Mouse (Mus musculus) kidney, embryonic 14.5 days (tissue): Measurements from ENCODE around the gene Ank3. TPM values are rescaled to one million over a fixed set of nuclear protein-coding genes. Genes with fewer than 3 reads are reported as not detected.

Source experiments
- ATAC-seq: fragments of 200-750 bp; cut with Nextera tagmentation; 2 replicates; pipeline ENCODE4 v1.8.0; 2017; ENCODE audit warnings: moderate number of reproducible peaks, mild to moderate bottlenecking, moderate TSS enrichment, moderate library complexity; ENCODE audit not compliant: low FRiP score, low TSS enrichment
- H3K27ac ChIP-seq: fragments of 300-500 bp; sonication (generic); 2 replicates; pipeline ENCODE4 v1.5.1; 2014; ENCODE audit warnings: low read depth, mild to moderate bottlenecking, low read length, moderate library complexity, mixed read lengths
- H3K27me3 ChIP-seq: fragments of 300-500 bp; sonication (generic); 2 replicates; pipeline ENCODE4 v1.6.1; 2014; ENCODE audit warnings: mild to moderate bottlenecking, low read length; ENCODE audit not compliant: control insufficient read depth, insufficient read depth
- H3K36me3 ChIP-seq: fragments of 300-500 bp; sonication (generic); 2 replicates; pipeline ENCODE4 v1.6.1; 2014; ENCODE audit warnings: low read length, mixed read lengths; ENCODE audit not compliant: control insufficient read depth, insufficient read depth
- H3K4me1 ChIP-seq: fragments of 300-500 bp; sonication (generic); 2 replicates; pipeline ENCODE4 v1.6.1; 2014; ENCODE audit warnings: low read length, mixed read lengths; ENCODE audit not compliant: control insufficient read depth, insufficient read depth
- H3K4me2 ChIP-seq: fragments of 300-500 bp; sonication (generic); replicated peaks from 2 replicates; pipeline ENCODE4 v1.6.1; 2014; ENCODE audit warnings: low read depth, mild to moderate bottlenecking, low read length
- H3K4me3 ChIP-seq: fragments of 300-500 bp; sonication (generic); 2 replicates; pipeline ENCODE4 v1.5.1; 2014; ENCODE audit warnings: mild to moderate bottlenecking, low read length
- H3K9ac ChIP-seq: fragments of 300-500 bp; sonication (generic); 2 replicates; pipeline ENCODE4 v1.6.1; 2014; ENCODE audit warnings: low read depth, mild to moderate bottlenecking, low read length, moderate library complexity
- H3K9me3 ChIP-seq: fragments of 300-500 bp; sonication (generic); 2 replicates; pipeline ENCODE4 v1.6.1; 2016; ENCODE audit warnings: low read length; ENCODE audit not compliant: control insufficient read depth
- WGBS: fragments of 180-500 bp; shearing (Covaris S2); extraction: QIAGEN DNeasy Blood & Tissue Kit; methylation state at CpG from one replicate; pipeline ENCODE4 v1.1.7; 2014; 5-methylcytosine and 5-hydroxymethylcytosine counted together
- polyA plus RNA-seq: library from polyadenylated mRNA; unstranded; fragments of >200 nt; fragmentation: Nextera tagmentation; extraction: Ambion mirVana; gene quantifications from 2 replicates; pipeline ENCODE4 v1.2.1, GENCODE M21; 2014

The Ank3 gene
- polyA plus RNA-seq, 1 experiment from 2014 or later: 48.9 TPM

GRCm38 (mm10) chr10:69645929-69646328 is 247.4 kb downstream of the Ank3 start:
- Histone ChIP-seq H3K4me1 (peaks cover 11% of the 10 kb centered on the region), H3K27me3 (no peaks in the 10 kb centered on the region), H3K4me2 (no peak overlapping the region), H3K36me3 (no peaks in the 10 kb centered on the region), H3K9me3 (no peaks in the 10 kb centered on the region), H3K27ac (no peak overlapping the region), H3K4me3 (no peak overlapping the region), H3K9ac (no peak overlapping the region)
- 81% methylated on average over 9 of the region's 9 CpGs for WGBS
- ATAC-seq: no peak

DNA sequence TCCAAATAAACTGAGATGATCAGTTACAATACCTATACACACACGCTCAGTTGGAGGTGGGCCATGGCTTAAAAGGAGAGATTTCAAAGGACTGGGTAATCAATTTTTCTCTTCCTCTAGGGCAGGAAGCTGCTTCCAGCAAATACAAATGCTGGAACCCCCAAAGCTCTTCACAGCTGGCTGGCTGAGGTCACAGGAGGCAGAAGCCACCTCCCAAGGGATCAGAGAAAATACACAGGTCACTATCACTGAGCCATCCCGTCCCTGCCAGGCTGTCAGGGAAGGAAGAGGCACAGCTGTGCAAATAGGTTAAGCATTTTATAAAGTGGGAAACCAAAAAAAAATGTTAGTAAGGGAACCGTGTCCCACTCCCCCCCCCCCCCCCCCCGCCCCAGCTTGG is 251.5 kb downstream of the Ank3 start:
- no peaks in the 10 kb centered on the region for H3K9me3 ChIP-seq
- H3K9ac ChIP-seq: no peak overlapping the region
- H3K4me1 ChIP-seq: peaks cover 24% of the 10 kb centered on the region
- peak; percentile 71; the same call in 1 of the 2 replicates for ATAC-seq
- 20% methylated on average over 4 of the region's 4 CpGs for WGBS
- H3K4me3 ChIP-seq: no peak overlapping the region
- H3K36me3 ChIP-seq: no peaks in the 10 kb centered on the region
- no peak overlapping the region for H3K4me2 ChIP-seq
- H3K27me3 ChIP-seq: no peaks in the 10 kb centered on the region
- H3K27ac ChIP-seq: peak overlapping the region; percentile 3; the same call in 1 of the 2 replicates

DNA sequence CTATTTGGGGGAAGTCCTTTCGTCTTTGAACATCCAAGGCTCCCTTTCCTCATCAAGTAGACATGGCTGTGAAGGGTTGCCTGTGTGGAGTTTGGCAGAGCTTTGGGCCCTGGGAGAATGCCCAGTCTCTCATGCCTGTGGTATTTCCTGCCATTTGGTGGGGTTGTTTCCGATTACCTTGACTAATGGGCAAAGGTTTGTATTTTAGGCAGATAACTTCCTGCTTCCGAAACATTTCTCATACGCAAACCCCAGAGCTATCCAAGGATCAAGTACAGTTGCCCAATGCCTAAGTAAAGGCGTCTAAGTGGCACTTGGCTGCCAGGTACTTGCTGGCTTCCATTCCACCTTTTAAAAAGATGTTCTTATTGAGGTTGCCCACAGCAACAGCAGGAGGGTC is 254.1 kb downstream of the Ank3 start:
- Histone ChIP-seq H3K4me3 (no peak overlapping the region), H3K27me3 (no peaks in the 10 kb centered on the region), H3K9ac (no peak overlapping the region), H3K4me1 (peaks cover 24% of the 10 kb centered on the region), H3K36me3 (no peaks in the 10 kb centered on the region), H3K27ac (no peak overlapping the region), H3K4me2 (no peak overlapping the region), H3K9me3 (no peaks in the 10 kb centered on the region)
- no peak for ATAC-seq
- WGBS: 57% methylated on average over 5 of the region's 5 CpGs

DNA sequence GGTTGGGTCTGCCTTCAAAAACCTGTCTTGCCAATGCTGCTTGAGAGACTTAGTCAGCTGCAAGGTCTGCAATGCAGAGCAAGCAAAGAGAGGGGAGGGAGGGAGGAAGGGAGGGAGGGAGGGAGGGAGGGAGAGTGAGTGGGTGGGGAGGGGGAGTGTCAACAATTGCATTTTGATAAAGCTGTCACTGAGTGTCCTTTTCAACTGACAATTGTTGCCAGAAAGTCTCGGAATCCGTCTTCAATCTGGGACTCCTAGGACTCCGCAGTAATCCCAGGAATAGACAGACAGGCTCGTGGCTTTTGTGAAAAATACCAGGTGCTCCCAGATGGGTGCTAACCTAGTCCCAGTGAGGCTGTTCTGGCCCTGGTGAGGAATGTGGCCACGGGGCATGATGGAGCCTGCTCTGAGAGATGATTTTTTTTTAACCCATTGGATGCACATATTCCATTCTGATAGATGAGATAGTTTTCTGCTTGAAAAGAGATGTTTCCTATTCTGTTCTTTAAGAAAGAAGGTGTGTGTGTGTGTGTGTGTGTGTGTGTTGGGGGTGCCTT is 254.6 kb downstream of the Ank3 start:
- Histone ChIP-seq H3K4me1 (peaks cover 24% of the 10 kb centered on the region), H3K9me3 (no peaks in the 10 kb centered on the region), H3K4me3 (no peak overlapping the region), H3K9ac (no peak overlapping the region), H3K27ac (no peak overlapping the region), H3K36me3 (no peaks in the 10 kb centered on the region), H3K4me2 (no peak overlapping the region), H3K27me3 (no peaks in the 10 kb centered on the region)
- ATAC-seq: no peak
- WGBS: 19% methylated on average over 5 of the region's 5 CpGs

DNA sequence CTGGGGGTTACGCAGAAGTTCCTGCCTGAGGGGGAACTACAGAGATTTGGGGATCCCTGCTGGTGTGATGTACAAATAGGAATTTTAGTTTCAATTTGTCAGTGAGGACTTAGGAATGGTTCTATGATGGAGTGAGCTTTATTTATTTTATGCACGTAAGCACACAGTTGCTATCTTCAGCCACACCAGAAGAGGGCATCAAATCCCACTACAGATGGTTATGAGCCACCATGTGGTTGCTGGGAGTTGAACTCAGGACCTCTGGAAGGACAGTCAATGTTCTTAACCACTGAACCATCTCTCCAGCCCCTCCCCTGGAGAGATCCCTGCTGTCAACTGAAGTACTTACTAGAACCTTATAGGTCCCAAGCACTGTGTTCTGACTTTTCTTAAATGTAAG is 255.6 kb downstream of the Ank3 start:
- Histone ChIP-seq H3K4me1 (peaks cover 24% of the 10 kb centered on the region), H3K27ac (no peak overlapping the region), H3K9ac (no peak overlapping the region), H3K9me3 (no peaks in the 10 kb centered on the region), H3K36me3 (no peaks in the 10 kb centered on the region), H3K4me2 (no peak overlapping the region), H3K27me3 (no peaks in the 10 kb centered on the region), H3K4me3 (no peak overlapping the region)
- 91% methylated on average over 2 of the region's 2 CpGs for WGBS
- no peak for ATAC-seq

DNA sequence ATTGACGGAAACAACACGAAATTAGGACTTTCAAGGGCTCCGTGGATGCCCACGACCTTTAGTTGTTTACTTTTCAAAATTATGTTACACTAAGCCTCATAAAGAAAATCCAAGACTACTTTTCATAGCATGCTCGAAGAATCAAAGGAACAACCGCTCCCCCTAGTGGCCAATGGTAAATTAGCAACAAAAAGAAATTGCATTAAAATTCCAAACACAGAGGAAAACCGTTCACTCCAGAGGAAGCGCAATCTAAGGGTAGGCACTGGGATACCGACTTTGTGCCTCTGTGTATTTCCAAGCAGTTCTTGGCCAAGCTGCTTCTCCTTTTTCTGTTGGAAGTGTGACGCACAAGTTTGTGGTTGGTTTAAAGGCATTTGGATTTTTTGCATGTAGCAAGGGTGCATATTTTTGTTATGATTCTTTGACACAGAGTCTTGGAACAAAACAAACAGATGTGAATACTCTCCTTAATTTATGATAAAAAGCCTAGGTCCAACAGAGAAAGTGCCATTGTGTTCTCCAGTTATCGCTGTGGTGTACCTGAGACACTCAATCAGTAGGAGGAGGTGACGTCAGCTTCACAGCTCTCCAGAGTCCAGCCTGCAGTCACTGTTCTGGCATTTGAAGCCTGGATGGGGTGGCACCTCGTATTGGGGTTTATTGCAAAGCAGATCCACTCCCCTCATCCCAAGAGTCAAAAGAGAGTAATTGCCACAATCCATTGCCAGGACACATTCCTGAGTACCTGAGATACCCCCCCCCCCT is 256.5 kb downstream of the Ank3 start:
- Histone ChIP-seq H3K27me3 (no peaks in the 10 kb centered on the region), H3K4me2 (no peak overlapping the region), H3K36me3 (no peaks in the 10 kb centered on the region), H3K4me3 (no peak overlapping the region), H3K27ac (no peak overlapping the region), H3K4me1 (peaks cover 21% of the 10 kb centered on the region), H3K9ac (no peak overlapping the region), H3K9me3 (no peaks in the 10 kb centered on the region)
- WGBS: 15% methylated on average over 13 of the region's 13 CpGs
- no peak; the same call in 1 of the 2 replicates for ATAC-seq

- H3K4me2 ChIP-seq: no peak overlapping the region
- peaks cover 14% of the 10 kb centered on the region; the same call in 1 of the 2 replicates for H3K4me1 ChIP-seq
- no peaks in the 10 kb centered on the region for H3K9me3 ChIP-seq
- H3K4me3 ChIP-seq: no peak overlapping the region
- no peak; the same call in 1 of the 2 replicates for ATAC-seq
- no peak overlapping the region for H3K9ac ChIP-seq
- no peak overlapping the region for H3K27ac ChIP-seq
- no peaks in the 10 kb centered on the region for H3K27me3 ChIP-seq
- H3K36me3 ChIP-seq: no peaks in the 10 kb centered on the region
- 23% methylated on average over 3 of the region's 3 CpGs for WGBS
Observed at GRCm38 (mm10) chr10:69656321-69656720, 257.7 kb downstream of the Ank3 start.

DNA sequence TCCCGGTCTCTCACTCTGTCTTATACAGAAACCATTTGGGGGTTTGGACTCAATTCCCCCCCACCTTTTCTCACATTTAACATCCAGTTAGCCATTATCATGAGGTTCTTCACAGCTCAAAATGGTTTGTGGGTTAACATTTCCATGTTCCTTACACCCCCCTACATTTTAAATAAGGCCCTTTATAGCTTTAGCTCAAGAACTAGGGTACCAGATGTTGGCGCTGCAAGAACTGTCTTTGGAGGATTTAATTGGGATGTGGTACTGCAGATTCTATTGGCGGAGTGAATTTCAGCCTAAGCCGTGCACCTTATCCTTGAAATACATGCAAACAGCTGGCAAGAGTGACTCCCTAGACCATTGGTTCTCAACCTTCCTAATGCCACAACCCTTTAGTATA is 261.2 kb downstream of the Ank3 start:
- H3K4me1 ChIP-seq: no peaks in the 10 kb centered on the region
- H3K27me3 ChIP-seq: no peaks in the 10 kb centered on the region
- H3K27ac ChIP-seq: no peak overlapping the region
- H3K9ac ChIP-seq: no peak overlapping the region
- no peak for ATAC-seq
- H3K36me3 ChIP-seq: no peaks in the 10 kb centered on the region
- no peak overlapping the region for H3K4me2 ChIP-seq
- WGBS: 92% methylated on average over 4 of the region's 4 CpGs
- no peaks in the 10 kb centered on the region for H3K9me3 ChIP-seq
- H3K4me3 ChIP-seq: no peak overlapping the region

DNA sequence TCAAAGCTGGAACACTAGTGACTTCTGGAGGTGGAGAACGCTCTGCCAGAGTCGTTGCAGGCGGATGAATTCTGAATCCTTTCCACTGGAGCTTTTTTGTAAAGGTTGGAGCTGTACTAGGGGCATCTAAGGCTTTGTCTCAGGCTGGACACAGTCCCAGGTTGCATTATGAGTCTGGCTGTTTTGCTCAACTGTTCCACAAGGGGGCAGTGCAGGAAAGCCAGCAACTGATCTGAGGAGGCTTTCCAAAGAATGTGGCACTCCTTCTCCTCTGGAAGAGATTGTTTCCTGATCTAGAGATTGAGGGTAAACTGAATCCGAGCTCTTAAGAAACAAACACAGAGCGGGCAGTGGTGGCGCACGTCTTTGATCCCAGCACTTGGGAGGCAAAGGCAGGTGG is 263.8 kb downstream of the Ank3 start:
- no peaks in the 10 kb centered on the region for H3K4me1 ChIP-seq
- no peak overlapping the region for H3K4me2 ChIP-seq
- no peak overlapping the region for H3K4me3 ChIP-seq
- ATAC-seq: peak; percentile 72
- H3K27me3 ChIP-seq: no peaks in the 10 kb centered on the region
- H3K9ac ChIP-seq: no peak overlapping the region
- no peaks in the 10 kb centered on the region for H3K9me3 ChIP-seq
- WGBS: 4% methylated on average over 7 of the region's 7 CpGs
- H3K36me3 ChIP-seq: no peaks in the 10 kb centered on the region
- H3K27ac ChIP-seq: no peak overlapping the region
